In the genomic region with DNA sequence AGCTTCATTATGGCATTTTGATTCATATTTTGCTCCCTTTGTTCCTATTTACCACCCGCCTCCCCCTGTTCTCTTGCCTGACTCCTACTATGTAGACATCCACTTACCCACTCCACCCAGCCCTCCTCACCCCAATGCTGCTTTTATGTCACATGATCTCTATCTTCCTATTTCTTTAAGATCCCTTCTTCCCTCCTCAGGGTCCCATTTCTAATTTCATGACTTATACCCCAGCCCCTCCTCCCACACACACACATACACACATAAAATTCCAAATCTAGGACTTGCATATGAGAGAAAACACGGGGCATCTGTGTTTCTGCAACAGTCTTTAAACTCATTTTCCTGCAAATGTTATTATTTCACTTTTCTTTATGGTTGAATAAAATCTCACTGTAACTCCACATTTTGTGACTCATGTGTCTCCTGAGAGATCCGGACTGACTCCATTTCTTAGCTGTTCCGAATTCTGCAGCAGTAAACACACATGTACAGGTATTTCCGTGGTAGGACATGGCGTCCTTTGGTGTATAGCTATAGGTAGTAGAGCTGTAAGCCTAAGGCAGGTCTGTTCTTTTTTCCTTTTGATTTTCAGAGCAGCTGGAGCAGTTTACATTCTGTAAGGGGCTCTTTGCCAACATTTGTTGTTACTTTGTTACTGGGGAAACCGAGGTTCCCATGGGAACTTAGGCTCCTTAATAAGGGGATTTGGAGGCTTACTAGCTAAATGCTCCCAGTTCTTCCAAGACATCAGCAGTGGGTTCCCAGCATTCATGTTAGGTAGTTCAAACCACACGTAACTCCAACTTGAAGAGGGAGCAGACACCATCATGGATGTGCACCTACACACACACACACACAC, we compare ENCODE assay signal across 9 mouse cellular contexts. TPM values are rescaled to one million over a fixed set of nuclear protein-coding genes. Genes with fewer than 3 reads are reported as not detected.
DNase-seq lines count a peak whose midpoint lies in the region; ATAC-seq and TF ChIP-seq lines count a peak whose summit lies in the region.
"Had no signal": no experiment of that assay in that cellular context is flagged by ENCODE, and none has a peak within 500 bp of the region (broad histone marks: within the 10 kb centered on the region; RNA-seq: fewer than 3 reads in every experiment).

No protein-coding gene starts in this region.

- no peak overlapping the region for H3K4me3 ChIP-seq in kidney, adult 2 months (ENCODE audit: insufficient read depth, low read depth, low read length)
- peak overlapping the region; percentile 68 for H3K4me3 ChIP-seq in bone marrow macrophage, adult 2 months (ENCODE audit: insufficient read depth, low read length)
- H3K4me3 ChIP-seq in hindbrain, embryonic 13.5 days: peak overlapping the region; percentile 88

- TF ChIP-seq CTCF in kidney, adult 2 months (conservative IDR thresholded peaks at IDR 0.05; ENCODE audit: insufficient read depth, insufficient read length, low read depth, low read length): no peak
- no peak for TF ChIP-seq CTCF in bone marrow macrophage, adult 2 months (IDR thresholded peaks at IDR 0.05; ENCODE audit: low read depth, low read length)

- ATAC-seq in hindbrain, embryonic 13.5 days (ENCODE audit: low FRiP score): no peak
- ATAC-seq in megakaryocyte progenitor cell, adult 5-6 weeks (replicated peaks; ENCODE audit: poor library complexity): peak; percentile 40; the same call in 1 of the 2 replicates

- TF ChIP-seq POLR2A in kidney, adult 2 months (IDR thresholded peaks at IDR 0.05; ENCODE audit: low read depth, low read length): no peak
- no peak for TF ChIP-seq POLR2A in bone marrow macrophage, adult 2 months (IDR thresholded peaks at IDR 0.05; ENCODE audit: borderline replicate concordance, low read depth, low read length)

- H3K27ac ChIP-seq in kidney, adult 2 months (ENCODE audit: insufficient read depth, low read depth, low read length): peak overlapping the region; percentile 17; the same call in 1 of the 2 replicates
- H3K27ac ChIP-seq in bone marrow macrophage, adult 2 months (ENCODE audit: insufficient read depth, low read depth, low read length): no peak overlapping the region
- H3K27ac ChIP-seq in hindbrain, embryonic 13.5 days: peak overlapping the region; percentile 79; the same call in 1 of the 2 replicates

- no peak overlapping the region for H3K9ac ChIP-seq in hindbrain, embryonic 13.5 days

- no peaks in the 10 kb centered on the region; the same call in 1 of the 2 replicates for H3K4me1 ChIP-seq in kidney, adult 2 months (ENCODE audit: control insufficient read depth, insufficient read depth, low read length)
- peaks cover 29% of the 10 kb centered on the region for H3K4me1 ChIP-seq in bone marrow macrophage, adult 2 months (ENCODE audit: control insufficient read depth, insufficient read depth, low read length)
- H3K4me1 ChIP-seq in hindbrain, embryonic 13.5 days (replicated peaks): peaks cover 22% of the 10 kb centered on the region

- peak overlapping the region; percentile 88 for H3K4me2 ChIP-seq in hindbrain, embryonic 13.5 days

- no peak for DNase-seq in kidney, adult 2 months
- DNase-seq in kidney, postnatal 25 days: no peak
- no peak for DNase-seq in adrenal gland, adult 8-10 months
- no peak for DNase-seq in cerebellum, postnatal 36 days
- no peak for DNase-seq in kidney, postnatal 10 days

- no peaks in the 10 kb centered on the region for H3K9me3 ChIP-seq in hindbrain, embryonic 13.5 days

- WGBS in kidney, adult 2 months: 80% methylated on average over 8 of the region's 8 CpGs
- WGBS in hindbrain, embryonic 13.5 days: 78% methylated on average over 8 of the region's 8 CpGs

- H3K36me3 ChIP-seq in kidney, adult 2 months (ENCODE audit: control insufficient read depth, insufficient read depth, low read length): no peaks in the 10 kb centered on the region
- H3K36me3 ChIP-seq in hindbrain, embryonic 13.5 days: 0 out of 2 replicates have a peak, but pooled peaks cover 3% of the 10 kb centered on the region

- H3K27me3 ChIP-seq in kidney, adult 2 months (replicated peaks; ENCODE audit: control insufficient read depth, insufficient read depth, low read length): no peaks in the 10 kb centered on the region
- H3K27me3 ChIP-seq in hindbrain, embryonic 13.5 days: no peaks in the 10 kb centered on the region

RNA-seq across cellular contexts. Expression of gene BC017158, which starts 0.7 kb away (rescaled TPM):
- polyA plus RNA-seq in kidney, adult 2 months (2012; rRNA removed): 29.4 and 37.8 TPM in 2 replicates
- polyA plus RNA-seq in bone marrow macrophage, adult 2 months (2012; ENCODE audit: insufficient read depth, insufficient read length, missing spikeins): 16.7 and 18.4 TPM in 2 replicates
- polyA plus RNA-seq in hindbrain, embryonic 13.5 days (2015; fragmentation: Nextera tagmentation; extraction: Ambion mirVana): 17.2 and 20.3 TPM in 2 replicates
- total RNA-seq in megakaryocyte progenitor cell, adult 5-6 weeks (2015): 34.2 and 39.5 TPM in 2 replicates
- 20.5 and 25.3 TPM in 2 replicates for total RNA-seq in megakaryocyte progenitor cell, adult 5-6 weeks (2017)
- 10 to 100 TPM; 33.0 to 64.0 (median 46.6) TPM for total RNA-seq in adrenal gland, adult 8-10 months (2022)

RNA-seq across cellular contexts. Expression of gene Slc5a2, which starts 33.3 kb away (rescaled TPM):
- 1,002 and 1,068 TPM in 2 replicates for polyA plus RNA-seq in kidney, adult 2 months (2012; rRNA removed)
- polyA plus RNA-seq in bone marrow macrophage, adult 2 months (2012; ENCODE audit: insufficient read depth, insufficient read length, missing spikeins): not detected in 2 replicates
- polyA plus RNA-seq in hindbrain, embryonic 13.5 days (2015; fragmentation: Nextera tagmentation; extraction: Ambion mirVana): not detected in 2 replicates
- total RNA-seq in megakaryocyte progenitor cell, adult 5-6 weeks (2015): not detected in 2 replicates
- total RNA-seq in megakaryocyte progenitor cell, adult 5-6 weeks (2017): not detected in 2 replicates
- not detected for total RNA-seq in adrenal gland, adult 8-10 months (2022)
- polyA plus RNA-seq: large intestine, adult 2 months had no signal

RNA-seq across cellular contexts. Expression of gene Tgfb1i1, which starts 52.1 kb away (rescaled TPM):
- polyA plus RNA-seq in kidney, adult 2 months (2012; rRNA removed): 15.1 and 16.1 TPM in 2 replicates
- polyA plus RNA-seq in bone marrow macrophage, adult 2 months (2012; ENCODE audit: insufficient read depth, insufficient read length, missing spikeins): 1.2 and 1.7 TPM in 2 replicates
- 27.9 and 31.0 TPM in 2 replicates for polyA plus RNA-seq in hindbrain, embryonic 13.5 days (2015; fragmentation: Nextera tagmentation; extraction: Ambion mirVana)
- 0.44 and 0.54 TPM in 2 replicates for total RNA-seq in megakaryocyte progenitor cell, adult 5-6 weeks (2015)
- total RNA-seq in megakaryocyte progenitor cell, adult 5-6 weeks (2017): not detected in 2 replicates
- 10 to 100 TPM; 17.0 to 24.2 (median 20.5) TPM for total RNA-seq in adrenal gland, adult 8-10 months (2022)

Comparison
In these comparisons a context has a peak if more than half of its experiments do, and no peak if none do; other contexts are left out.
1. RNA of gene Slc5a2, which starts 33.3 kb away (polyA plus RNA-seq): 1,002 to 1,068 TPM in kidney, adult 2 months; not detected in bone marrow macrophage, adult 2 months and not detected in hindbrain, embryonic 13.5 days; every median in the first group is over 1,000 times any median in the second.